Mouse (Mus musculus) neural tube, embryonic 14.5 days (tissue): ENCODE measurements around the gene N4bp3. TPM values are rescaled to one million over a fixed set of nuclear protein-coding genes. Genes with fewer than 3 reads are reported as not detected.

Experiments
- ATAC-seq: fragments of 200-750 bp; cut with Nextera tagmentation; 2 replicates; pipeline ENCODE4 v1.8.0; 2017; ENCODE audit warnings: low read depth, mild to moderate bottlenecking, moderate TSS enrichment, moderate library complexity
- H3K27ac ChIP-seq: fragments of 300-500 bp; sonication (generic); 2 replicates; pipeline ENCODE4 v1.5.1; 2014; ENCODE audit warnings: low read depth, mild to moderate bottlenecking, control low read depth, low read length, moderate library complexity, mixed read lengths
- H3K27me3 ChIP-seq: fragments of 300-500 bp; sonication (generic); 2 replicates; pipeline ENCODE4 v1.6.1; 2014; ENCODE audit warnings: low read length; ENCODE audit not compliant: control insufficient read depth, insufficient read depth
- H3K36me3 ChIP-seq: fragments of 300-500 bp; sonication (generic); 2 replicates; pipeline ENCODE4 v1.6.1; 2014; ENCODE audit warnings: low read length, mixed read lengths; ENCODE audit not compliant: control insufficient read depth, insufficient read depth
- H3K4me1 ChIP-seq: fragments of 300-500 bp; sonication (generic); 2 replicates; pipeline ENCODE4 v1.6.1; 2014; ENCODE audit warnings: low read length; ENCODE audit not compliant: control insufficient read depth, insufficient read depth
- H3K4me2 ChIP-seq: fragments of 300-500 bp; sonication (generic); 2 replicates; pipeline ENCODE4 v1.6.1; 2014; ENCODE audit warnings: mild to moderate bottlenecking, low read depth, low read length, control low read depth
- H3K4me3 ChIP-seq: fragments of 300-500 bp; sonication (generic); 2 replicates; pipeline ENCODE4 v1.5.1; 2014; ENCODE audit warnings: low read depth, low read length, control low read depth, mixed read lengths
- H3K9ac ChIP-seq: fragments of 300-500 bp; sonication (generic); replicated peaks from 2 replicates; pipeline ENCODE4 v1.6.1; 2014; ENCODE audit warnings: low read depth, mild to moderate bottlenecking, control low read depth, low read length, mixed read lengths
- H3K9me3 ChIP-seq: fragments of 300-500 bp; sonication (generic); 2 replicates; pipeline ENCODE4 v1.6.1; 2016; ENCODE audit warnings: low read length; ENCODE audit not compliant: control insufficient read depth
- WGBS: fragments of 180-500 bp; shearing (Covaris S2); extraction: QIAGEN DNeasy Blood & Tissue Kit; methylation state at CpG from one replicate; pipeline ENCODE4 v1.1.7; 2014; 5-methylcytosine and 5-hydroxymethylcytosine counted together
- polyA plus RNA-seq: library from polyadenylated mRNA; unstranded; fragments of >200 nt; fragmentation: Nextera tagmentation; extraction: Ambion mirVana; gene quantifications from 2 replicates; pipeline ENCODE4 v1.2.1, GENCODE M21; 2014

N4bp3 gene
- polyA plus RNA-seq, 1 experiment from 2014 or later, result 17.7 TPM

- Histone ChIP-seq H3K4me3 (no peak overlapping the region), H3K4me2 (no peak overlapping the region), H3K9me3 (no peaks in the 10 kb centered on the region), H3K4me1 (peaks cover 3% of the 10 kb centered on the region; the same call in 1 of the 2 replicates), H3K36me3 (no peaks in the 10 kb centered on the region), H3K27me3 (no peaks in the 10 kb centered on the region), H3K27ac (0 out of 2 replicates have a peak overlapping the region, but pooled peaks have one; percentile 5), H3K9ac (no peak overlapping the region)
- no peak for ATAC-seq
- WGBS, result 58% methylated on average over 7 of the region's 7 CpGs
Observed at GRCm38 (mm10) chr11:51658291-51658690, 7.6 kb upstream of the N4bp3 start.

- H3K4me1 ChIP-seq, result peaks cover 3% of the 10 kb centered on the region; the same call in 1 of the 2 replicates
- 89% methylated on average over 10 of the region's 10 CpGs for WGBS
- no peak overlapping the region for H3K4me3 ChIP-seq
- no peak for ATAC-seq
- no peak overlapping the region for H3K4me2 ChIP-seq
- H3K27ac ChIP-seq, result no peak overlapping the region
- no peaks in the 10 kb centered on the region for H3K27me3 ChIP-seq
- no peaks in the 10 kb centered on the region for H3K36me3 ChIP-seq
- no peaks in the 10 kb centered on the region for H3K9me3 ChIP-seq
- no peak overlapping the region for H3K9ac ChIP-seq
Observed at GRCm38 (mm10) chr11:51656798-51657521, 6.3 kb upstream of the N4bp3 start.

- Histone ChIP-seq H3K27ac (no peak overlapping the region), H3K27me3 (peaks cover 5% of the 10 kb centered on the region; the same call in 1 of the 2 replicates), H3K4me2 (no peak overlapping the region), H3K9ac (no peak overlapping the region), H3K4me3 (no peak overlapping the region), H3K36me3 (no peaks in the 10 kb centered on the region), H3K4me1 (peaks cover 8% of the 10 kb centered on the region; the same call in 1 of the 2 replicates), H3K9me3 (no peaks in the 10 kb centered on the region)
- no peak for ATAC-seq
- WGBS, result 98% methylated on average over 3 of the region's 3 CpGs
Observed at GRCm38 (mm10) chr11:51654891-51655290, 4.2 kb upstream of the N4bp3 start.

GRCm38 (mm10) chr11:51653736-51654135 lies 3.1 kb upstream of the N4bp3 start:
- no peaks in the 10 kb centered on the region for H3K9me3 ChIP-seq
- H3K27ac ChIP-seq, result no peak overlapping the region
- H3K4me2 ChIP-seq, result no peak overlapping the region
- H3K9ac ChIP-seq, result no peak overlapping the region
- H3K4me3 ChIP-seq, result no peak overlapping the region
- H3K27me3 ChIP-seq, result peaks cover 5% of the 10 kb centered on the region; the same call in 1 of the 2 replicates
- no peak for ATAC-seq
- 87% methylated on average over 6 of the region's 6 CpGs for WGBS
- H3K36me3 ChIP-seq, result no peaks in the 10 kb centered on the region
- peaks cover 16% of the 10 kb centered on the region for H3K4me1 ChIP-seq

GRCm38 (mm10) chr11:51652889-51653418 lies 2.3 kb upstream of the N4bp3 start:
- peaks cover 15% of the 10 kb centered on the region for H3K4me1 ChIP-seq
- 91% methylated on average over 4 of the region's 4 CpGs for WGBS
- no peak for ATAC-seq
- H3K9ac ChIP-seq, result no peak overlapping the region
- peaks cover 5% of the 10 kb centered on the region; the same call in 1 of the 2 replicates for H3K27me3 ChIP-seq
- H3K36me3 ChIP-seq, result no peaks in the 10 kb centered on the region
- no peak overlapping the region for H3K27ac ChIP-seq
- H3K4me3 ChIP-seq, result no peak overlapping the region
- no peaks in the 10 kb centered on the region for H3K9me3 ChIP-seq
- H3K4me2 ChIP-seq, result no peak overlapping the region

- peaks cover 15% of the 10 kb centered on the region for H3K4me1 ChIP-seq
- WGBS, result 0% methylated on average over 27 of the region's 30 CpGs
- no peak overlapping the region for H3K27ac ChIP-seq
- no peaks in the 10 kb centered on the region for H3K9me3 ChIP-seq
- peak; percentile 15; the same call in 1 of the 2 replicates for ATAC-seq
- no peaks in the 10 kb centered on the region for H3K36me3 ChIP-seq
- peaks cover 5% of the 10 kb centered on the region; the same call in 1 of the 2 replicates for H3K27me3 ChIP-seq
- peak overlapping the region; percentile 70 for H3K4me2 ChIP-seq
- peak overlapping the region; percentile 53 for H3K9ac ChIP-seq
- peak overlapping the region; percentile 53 for H3K4me3 ChIP-seq
Observed at GRCm38 (mm10) chr11:51650261-51650660, 381 bp downstream of the N4bp3 start.

GRCm38 (mm10) chr11:51649889-51650199 lies 798 bp downstream of the N4bp3 start:
- 3% methylated on average over 7 of the region's 7 CpGs for WGBS
- H3K27ac ChIP-seq, result no peak overlapping the region
- no peaks in the 10 kb centered on the region for H3K9me3 ChIP-seq
- no peaks in the 10 kb centered on the region for H3K36me3 ChIP-seq
- H3K27me3 ChIP-seq, result peaks cover 5% of the 10 kb centered on the region; the same call in 1 of the 2 replicates
- no peak for ATAC-seq
- H3K4me3 ChIP-seq, result peak overlapping the region; percentile 53
- peak overlapping the region; percentile 70 for H3K4me2 ChIP-seq
- H3K4me1 ChIP-seq, result peaks cover 15% of the 10 kb centered on the region
- peak overlapping the region; percentile 53 for H3K9ac ChIP-seq

GRCm38 (mm10) chr11:51649111-51649888 lies 1.3 kb downstream of the N4bp3 start:
- no peaks in the 10 kb centered on the region for H3K9me3 ChIP-seq
- 29% methylated on average over 11 of the region's 11 CpGs for WGBS
- H3K27ac ChIP-seq, result no peak overlapping the region

More at GRCm38 (mm10) chr11:51649111-51649888, 1.3 kb downstream of the N4bp3 start:
- peak overlapping the region; percentile 53; the same call in 1 of the 2 replicates for H3K4me3 ChIP-seq
- ATAC-seq, result no peak
- H3K27me3 ChIP-seq, result peaks cover 5% of the 10 kb centered on the region; the same call in 1 of the 2 replicates
- H3K9ac ChIP-seq, result peak overlapping the region; percentile 21; the same call in 1 of the 2 replicates
- no peaks in the 10 kb centered on the region for H3K36me3 ChIP-seq
- H3K4me1 ChIP-seq, result peaks cover 15% of the 10 kb centered on the region
- H3K4me2 ChIP-seq, result peak overlapping the region; percentile 70
